Mouse (Mus musculus) urinary bladder, postnatal 36 days (tissue): ENCODE data around the gene 4930558K02Rik.

Source experiments
- DNase-seq, 2 experiments: peaks; one replicate each; pipeline ENCODE4 v3.0.0; 2022; ENCODE audit warnings: low spot score in 2 of 2, mixed read lengths in 1 of 2

Gene 4930558K02Rik

DNA sequence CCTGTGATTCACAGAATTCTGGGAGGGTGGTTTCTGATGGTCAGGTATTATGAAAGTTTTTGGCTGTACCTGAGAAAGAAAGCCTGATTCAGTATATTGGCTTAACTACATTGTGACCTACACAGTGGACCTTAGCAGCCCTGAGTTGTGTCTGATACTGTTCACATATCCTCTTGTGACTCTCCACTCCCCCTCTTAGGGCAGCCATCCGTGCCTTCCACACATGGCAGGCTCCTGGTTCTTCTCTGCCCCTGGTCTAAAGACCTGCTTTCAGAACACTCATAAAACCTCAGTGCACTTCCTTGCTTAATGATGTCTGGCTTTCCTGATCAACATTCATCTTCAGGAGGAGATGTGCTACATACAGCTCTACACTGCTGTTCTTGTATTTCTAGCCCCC is 26.8 kb downstream of the 4930558K02Rik start:
- no peak for DNase-seq

DNA sequence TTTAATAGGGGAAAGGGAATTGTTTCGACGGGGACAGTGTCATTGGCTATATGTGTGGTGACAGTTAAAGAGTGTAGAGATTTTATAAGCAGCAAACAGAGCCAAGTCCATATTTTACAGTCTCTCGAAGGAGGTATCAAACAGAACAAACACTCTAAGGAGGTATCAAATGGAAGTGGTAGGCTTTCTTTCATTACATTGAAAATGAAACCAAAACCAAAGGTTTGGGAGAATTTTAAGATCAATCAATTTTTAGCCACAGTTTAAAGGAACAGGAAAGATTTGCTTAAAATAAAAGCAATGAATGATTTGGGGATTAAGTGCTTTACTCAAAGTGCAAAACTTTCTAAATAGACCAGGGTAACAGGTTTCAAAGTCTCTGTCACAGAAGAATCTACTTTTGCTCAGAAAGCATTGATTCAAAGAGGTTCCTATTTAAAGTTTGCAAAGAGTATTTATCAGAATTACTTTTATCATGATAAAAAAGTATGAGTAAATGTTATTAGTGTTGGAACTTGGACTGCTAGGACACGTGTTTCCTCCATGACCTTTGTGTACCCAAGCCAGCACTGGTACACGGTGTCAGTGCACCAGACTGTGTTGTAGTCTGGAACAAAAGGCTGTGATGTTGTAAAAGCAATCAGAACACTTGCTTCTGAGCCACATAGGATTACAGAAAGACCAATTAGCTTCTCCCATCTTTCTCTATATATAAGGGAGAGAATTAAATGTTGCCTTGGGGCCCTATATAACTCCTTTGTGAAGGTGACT is 28.2 kb downstream of the 4930558K02Rik start:
- DNase-seq = no peak

GRCm38 (mm10) chr1:161942082-161942481 is 37.4 kb downstream of the 4930558K02Rik start:
- no peak for DNase-seq

DNA sequence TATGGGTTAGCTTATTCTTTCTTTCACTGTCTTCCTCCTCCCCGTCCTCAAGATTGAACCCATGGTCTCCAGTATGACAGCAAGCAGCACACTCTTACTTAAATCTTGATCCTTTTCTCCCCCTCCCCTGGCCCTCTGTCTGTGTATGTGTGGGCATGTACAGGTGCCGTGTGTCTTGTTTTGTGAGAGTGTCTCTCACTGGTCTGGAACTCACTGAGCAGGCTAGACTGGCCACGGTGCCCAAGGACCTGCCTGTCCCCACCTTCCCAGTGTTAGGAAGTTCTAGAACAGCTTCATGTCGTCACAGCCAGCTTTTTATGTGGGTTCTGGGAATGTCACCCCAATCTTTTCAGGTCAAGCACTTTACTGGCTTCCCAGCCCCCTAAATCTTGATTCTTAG is 47.1 kb downstream of the 4930558K02Rik start:
- DNase-seq = no peak

DNA sequence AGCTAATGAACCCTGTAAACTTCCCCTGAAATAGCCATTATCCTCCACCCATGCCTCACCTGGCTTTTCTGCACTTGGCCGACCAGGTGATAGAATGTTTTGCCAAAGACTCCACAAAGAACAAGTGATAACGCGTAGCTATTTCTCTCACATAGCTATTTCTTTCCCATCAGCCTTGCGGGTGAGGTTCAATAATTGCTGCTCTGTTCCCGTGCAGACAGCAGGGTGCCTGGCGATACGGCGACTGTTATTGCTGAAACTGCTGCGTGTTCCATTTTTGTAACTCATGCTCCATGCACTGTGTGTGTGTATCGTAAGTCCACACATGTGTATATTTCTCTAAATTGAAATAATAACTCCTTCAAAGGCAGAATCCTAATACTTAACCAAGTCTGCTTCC is 47.6 kb downstream of the 4930558K02Rik start:
- no peak for DNase-seq

DNA sequence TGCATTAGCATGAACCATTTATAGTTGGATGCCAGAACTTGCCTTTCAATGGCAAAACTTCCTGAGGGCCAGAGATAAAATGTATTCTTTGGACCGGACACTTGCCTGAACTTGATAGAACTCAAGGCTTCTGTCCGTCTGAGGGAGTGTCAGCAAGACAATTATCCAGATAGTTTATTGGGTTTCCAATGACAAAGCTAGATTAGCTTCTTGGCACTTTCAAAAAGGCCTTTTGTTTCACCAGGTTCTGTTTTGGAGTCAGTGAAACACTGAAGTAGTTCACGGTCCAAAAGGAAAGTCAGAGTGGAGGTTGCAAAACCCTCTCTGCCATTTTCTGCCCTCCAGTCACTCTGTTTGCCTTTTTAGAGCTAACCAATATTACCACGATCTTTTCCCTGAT is 48.1 kb downstream of the 4930558K02Rik start:
- no peak for DNase-seq

DNA sequence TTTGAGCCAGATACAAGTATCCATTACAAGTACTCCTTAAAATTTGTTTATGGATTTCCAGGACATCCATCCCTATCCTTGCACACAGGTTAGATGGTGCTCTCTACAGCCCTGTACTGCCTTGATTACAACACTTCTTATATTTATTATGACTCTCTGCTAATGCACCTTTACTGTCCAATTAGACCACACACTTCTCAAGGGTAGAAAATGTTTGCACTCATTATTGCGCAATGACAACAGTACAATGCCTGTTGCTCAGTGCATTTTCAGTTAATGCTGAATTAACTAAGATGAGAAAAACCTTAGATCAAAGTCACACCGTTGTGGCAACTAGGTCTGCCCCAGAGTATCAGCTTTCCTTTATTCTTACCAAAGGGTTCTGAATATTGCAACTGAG is 51.5 kb downstream of the 4930558K02Rik start:
- DNase-seq = no peak

- peak in 1 of 2 experiments; percentile 22 for DNase-seq
Measured at GRCm38 (mm10) chr1:161925281-161925805, 54.1 kb downstream of the 4930558K02Rik start.

DNA sequence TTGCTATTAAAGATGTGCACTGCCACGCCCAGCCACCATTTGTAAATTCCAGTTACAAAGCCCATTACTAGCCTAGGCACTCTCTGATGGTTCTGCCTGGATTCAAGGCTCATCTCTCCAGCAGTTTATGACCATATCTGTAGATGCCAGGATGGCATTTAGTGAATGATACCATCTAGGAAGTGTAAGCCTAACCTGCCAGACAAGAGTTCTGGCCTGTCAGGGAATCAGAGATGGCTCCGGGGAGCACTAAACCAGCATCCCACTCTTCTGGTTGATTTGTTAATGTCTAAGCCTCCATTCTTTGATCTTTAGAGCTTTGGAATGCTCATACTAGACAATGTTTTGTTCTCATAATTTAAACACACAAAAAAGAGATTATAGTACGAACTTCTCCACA is 55.1 kb downstream of the 4930558K02Rik start:
- no peak for DNase-seq

- DNase-seq = no peak
Measured at GRCm38 (mm10) chr1:161921928-161922327, 57.5 kb downstream of the 4930558K02Rik start.

DNA sequence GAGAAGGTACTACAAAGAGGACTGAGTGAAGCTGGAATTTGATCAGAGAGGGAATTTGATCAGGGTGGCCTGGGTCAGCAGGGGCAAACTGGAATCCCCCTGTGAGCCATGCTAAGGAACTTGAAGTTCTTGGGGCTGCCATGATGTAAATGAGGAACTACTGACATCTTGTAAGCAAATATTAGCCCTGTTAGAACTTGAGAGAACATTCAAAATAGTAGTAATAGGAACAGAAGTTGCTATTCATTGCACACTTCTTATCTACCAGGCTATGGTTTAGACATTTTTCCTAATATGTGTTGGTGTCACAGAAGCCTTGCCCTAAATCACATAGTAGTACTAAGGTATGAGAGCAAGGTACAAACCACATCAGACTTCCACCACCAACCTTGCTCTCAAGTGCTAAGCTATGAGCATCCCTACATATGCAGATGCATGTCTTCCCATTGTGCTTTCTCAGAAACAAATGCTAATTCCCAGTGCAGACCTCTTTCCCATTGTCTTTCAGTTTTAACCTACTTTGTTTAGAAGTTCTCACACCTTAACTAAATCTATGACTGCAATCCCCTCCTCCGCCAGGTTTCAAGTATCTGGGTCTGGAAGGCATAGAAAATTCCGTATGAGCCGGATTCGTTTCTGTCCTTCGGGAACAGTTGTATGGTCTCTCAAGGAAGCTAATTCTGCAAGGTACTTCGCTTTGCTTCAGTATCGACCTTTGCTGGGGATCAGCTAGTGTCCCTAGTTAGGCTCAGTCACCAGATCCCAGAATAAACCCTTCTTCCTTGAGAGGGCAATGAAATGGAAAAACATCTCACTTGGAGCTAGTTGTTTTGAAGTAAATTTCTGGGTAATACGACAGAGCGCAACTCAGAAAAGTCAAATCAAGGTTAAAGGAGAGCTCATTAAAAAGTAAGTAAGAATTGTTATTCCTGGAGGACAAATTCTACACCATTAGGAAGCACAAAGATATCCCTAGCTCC is 58.7 kb downstream of the 4930558K02Rik start:
- DNase-seq = no peak

GRCm38 (mm10) chr1:161919594-161919993 is 59.8 kb downstream of the 4930558K02Rik start:
- no peak for DNase-seq

DNA sequence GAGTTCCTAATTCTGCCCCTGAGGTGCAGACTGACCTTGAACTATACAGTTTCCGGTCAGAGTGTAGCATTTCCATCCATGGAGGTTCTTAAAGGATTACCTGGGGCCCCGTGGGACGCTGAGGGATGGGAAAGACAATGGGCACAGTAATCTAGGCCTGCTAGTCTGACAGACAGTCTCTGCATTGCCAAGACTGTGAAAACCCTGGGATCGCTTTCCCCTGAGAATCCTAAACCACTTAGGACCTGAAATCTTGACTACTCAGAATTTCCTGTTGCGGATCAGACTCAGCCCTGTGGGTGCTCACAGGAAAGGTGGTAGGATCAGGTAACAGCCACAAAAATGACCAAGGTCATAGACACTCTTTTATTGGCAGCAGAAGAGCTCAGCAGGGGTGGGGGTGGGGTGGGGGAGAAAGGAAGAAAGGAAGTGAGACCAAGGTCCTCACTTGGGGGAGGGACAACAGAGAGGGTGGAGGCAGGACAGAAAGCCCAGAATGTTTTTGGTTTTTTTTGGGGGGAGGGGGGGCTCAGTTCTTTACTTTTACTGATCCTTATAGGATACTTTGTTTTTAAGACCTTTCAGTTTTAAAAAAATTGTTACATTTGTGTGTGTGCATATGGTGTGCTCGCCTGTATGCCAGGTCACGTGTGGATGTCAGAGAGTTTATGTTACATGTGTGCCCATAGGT is 60.6 kb downstream of the 4930558K02Rik start:
- no peak for DNase-seq

DNA sequence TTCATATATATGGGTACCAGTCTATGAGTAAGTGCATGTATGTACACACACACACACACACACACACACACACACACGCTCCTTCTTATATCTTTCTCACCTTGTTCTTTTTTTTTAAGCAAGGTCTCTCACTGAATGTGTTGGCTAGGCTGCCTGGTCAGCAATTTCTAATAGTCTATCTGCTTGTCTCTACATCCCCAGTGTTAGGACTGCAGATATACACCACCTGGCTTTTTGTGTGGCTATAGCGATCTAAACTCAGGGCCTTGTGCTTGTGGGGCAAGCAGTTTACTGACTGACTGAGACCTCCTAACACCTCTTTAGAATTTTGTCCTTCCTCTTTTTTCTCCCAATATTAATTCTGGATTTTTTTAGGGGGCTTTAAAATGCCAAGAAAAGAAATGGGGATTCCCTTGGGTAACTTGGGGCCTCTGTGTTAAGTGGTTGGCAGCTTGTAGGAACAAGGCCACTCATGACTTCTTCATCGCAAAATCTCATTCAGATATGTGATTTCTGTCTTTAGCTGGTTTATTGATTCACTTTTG is 61.4 kb downstream of the 4930558K02Rik start:
- no peak for DNase-seq

- DNase-seq = no peak
Measured at GRCm38 (mm10) chr1:161916036-161916435, 63.4 kb downstream of the 4930558K02Rik start.

DNA sequence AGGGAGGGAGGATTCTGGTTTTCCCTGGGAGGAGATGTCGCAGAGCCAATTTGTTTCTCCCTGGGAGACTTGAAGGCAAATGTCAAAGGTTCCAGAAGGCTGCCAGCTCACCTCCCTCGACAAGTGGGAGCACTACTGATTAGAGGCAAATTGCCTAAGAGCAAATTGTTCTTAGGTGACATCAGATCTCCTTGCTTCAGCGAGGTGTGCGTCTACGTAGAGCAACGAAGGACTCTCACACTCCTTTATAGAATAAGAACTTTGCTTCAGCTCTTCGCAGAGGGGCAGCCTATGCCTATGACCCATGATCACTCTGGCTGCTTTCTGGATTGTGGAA is 65.8 kb downstream of the 4930558K02Rik start:
- no peak for DNase-seq

- DNase-seq = no peak
Measured at GRCm38 (mm10) chr1:161912940-161913647, 66.3 kb downstream of the 4930558K02Rik start.

- DNase-seq = no peak
Measured at GRCm38 (mm10) chr1:161909074-161909473, 70.4 kb downstream of the 4930558K02Rik start.

- peak in 1 of 2 experiments; percentile 15 for DNase-seq
Measured at GRCm38 (mm10) chr1:161907795-161908457, 71.5 kb downstream of the 4930558K02Rik start.

DNA sequence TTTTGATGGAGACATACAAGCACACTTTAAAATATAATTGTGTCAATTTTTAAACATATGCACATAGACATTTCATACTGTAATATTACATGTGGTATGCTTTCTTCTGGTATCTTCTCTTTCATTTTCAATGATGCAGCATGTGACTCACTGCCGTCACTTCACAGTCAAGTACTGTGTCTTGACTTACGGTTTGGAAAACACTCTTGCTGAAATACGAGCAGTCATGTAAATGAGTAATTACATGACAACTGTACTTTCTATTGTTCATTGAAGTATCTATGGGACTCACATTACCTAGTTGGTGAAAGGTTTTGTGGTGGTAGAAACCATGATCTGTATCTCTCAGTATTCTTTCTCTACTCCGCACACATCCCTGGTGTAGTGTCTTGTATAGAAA is 72.3 kb downstream of the 4930558K02Rik start:
- DNase-seq = no peak
